Mouse (Mus musculus): ENCODE results near the gene Dnah3.

Dnah3 gene

DNA sequence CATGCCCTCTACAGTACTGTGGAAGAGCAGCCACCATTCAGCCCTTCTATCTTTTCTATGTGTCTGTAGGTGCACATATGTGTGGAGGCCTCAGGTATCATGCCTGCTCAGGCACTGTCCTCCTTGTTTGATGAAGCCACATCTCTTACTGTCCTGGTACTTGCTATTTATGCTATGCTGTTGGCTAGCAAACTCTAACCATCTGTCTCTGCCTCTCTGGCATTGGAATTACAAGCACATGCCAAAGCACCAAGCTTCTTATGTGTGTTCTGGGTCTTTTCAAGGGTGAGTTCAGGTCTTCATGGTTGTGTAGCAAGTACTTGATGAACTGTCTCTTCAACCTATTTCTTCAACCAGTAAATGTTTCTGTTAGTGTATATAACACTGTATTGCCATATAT, 158.8 kb downstream of the Dnah3 start:
- DNase-seq = no peak

DNA sequence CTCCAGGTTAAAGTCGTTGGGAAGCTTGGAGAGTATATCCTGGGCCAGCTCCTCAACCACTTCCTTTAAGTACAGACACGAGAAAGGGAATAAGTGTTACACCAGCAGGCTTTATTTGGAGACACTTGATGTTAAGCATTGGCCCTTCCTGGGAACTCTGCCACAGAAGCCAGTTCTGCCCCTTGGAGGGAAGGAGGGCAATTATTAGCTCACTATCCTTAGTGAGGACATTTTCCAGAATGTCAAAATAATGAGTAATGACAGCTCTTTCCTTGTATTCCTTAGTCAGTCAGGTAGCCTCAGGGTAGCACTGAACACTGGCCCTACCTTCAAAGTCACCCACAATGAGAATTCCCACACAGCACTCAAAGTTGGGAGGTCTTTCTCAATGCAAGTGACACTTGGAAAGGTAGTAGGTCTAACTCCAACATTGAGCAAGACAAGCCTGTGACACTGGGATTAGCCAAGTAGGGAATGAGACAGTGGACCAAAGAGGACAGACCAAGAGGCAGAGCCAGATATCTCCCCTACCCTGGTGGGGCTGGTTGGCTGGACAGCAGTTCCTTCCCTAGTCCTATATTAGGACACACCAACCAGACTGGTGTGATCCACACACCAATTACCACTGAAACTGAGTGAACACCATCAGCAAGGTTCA, 166.2 kb downstream of the Dnah3 start:
- no peak for DNase-seq

DNA sequence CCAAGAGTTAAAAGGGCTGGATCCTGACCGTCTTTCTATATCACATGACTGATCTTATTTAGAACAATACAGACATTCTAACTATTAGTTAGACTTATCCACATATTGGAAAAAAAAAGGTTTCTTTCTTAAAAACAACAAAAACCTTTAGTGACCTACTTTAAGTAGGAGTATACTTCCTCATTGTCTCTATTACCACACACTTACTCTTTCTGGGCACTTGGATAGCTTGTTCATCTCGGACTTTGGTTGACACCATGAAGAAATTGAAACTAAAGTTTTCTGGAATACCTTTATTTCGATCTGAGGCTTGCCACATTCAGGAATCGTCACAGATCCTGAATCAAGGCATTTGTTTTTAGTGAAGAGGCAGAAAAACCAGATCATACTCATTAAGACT, 174.0 kb downstream of the Dnah3 start:
- DNase-seq = no peak

DNA sequence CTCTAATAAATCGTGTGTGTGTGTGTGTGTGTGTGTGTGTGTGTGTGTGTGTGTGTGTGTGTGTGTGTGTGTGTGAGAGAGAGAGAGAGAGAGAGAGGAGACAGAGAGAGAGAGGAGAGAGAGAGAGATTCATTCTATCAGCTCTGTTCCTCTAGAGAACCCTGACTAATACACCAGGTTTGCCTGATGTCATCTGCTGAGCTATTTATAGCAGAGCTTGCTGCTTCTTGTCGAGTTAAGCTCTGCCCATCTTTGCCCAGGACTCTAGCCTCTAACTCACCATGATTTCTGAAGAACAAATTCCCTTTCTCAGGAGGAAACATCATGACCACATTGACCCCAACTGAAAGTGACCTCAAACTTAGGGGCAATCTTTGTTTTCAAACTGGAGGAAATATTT, 174.6 kb downstream of the Dnah3 start:
- DNase-seq = no peak

DNA sequence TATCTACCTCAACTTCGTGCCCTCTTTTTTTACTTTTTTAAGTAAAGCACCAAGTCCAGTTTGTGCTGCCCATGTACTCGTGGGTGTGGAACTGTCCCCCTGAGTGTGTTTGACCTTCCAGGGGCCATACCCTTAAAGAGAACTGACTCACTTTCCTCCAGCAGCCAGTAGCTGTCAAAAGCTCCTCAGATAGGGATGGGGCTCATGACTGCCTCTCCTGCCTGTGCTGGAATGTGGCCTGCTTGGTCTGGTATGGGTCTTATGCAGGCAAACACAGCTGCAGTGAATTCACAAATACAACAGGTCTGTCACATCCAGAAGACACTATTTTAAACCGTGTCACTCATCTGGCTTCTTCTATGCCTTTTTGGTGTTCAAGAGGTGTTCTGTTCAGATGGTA, 183.4 kb downstream of the Dnah3 start:
- DNase-seq = no peak

DNA sequence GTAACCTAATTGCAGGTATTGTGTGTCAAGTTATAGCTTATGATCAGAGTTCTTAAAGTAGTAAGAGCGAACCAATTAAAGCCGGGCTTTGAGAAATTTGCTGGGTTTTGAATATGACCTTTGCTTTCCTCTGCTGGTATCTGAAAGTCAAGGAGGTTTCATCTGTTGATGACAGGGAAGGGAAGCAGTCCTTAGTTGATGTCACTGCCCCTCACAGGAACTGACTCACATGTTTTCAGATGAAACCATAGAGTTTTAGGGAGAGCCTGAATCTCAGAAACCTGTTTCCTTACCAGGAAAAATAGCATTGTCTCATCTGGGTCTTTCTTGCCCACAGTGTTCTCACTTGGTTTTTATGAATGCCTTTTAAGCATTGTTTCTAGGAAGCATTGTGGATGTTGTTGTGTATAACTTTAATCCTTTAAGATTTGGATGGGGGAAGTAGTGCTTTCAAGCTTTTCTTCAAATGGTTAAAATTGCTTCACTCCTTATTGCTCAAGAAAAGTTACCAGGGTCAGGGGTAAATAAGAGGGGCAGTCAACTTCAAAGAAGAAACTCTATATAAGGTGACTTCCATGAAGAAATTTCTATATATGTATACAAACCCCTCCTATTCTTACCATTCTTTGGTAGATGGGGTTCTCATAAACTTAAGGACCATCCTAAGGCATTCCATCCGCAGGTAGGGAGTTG, 188.4 kb downstream of the Dnah3 start:
- DNase-seq = no peak

DNA sequence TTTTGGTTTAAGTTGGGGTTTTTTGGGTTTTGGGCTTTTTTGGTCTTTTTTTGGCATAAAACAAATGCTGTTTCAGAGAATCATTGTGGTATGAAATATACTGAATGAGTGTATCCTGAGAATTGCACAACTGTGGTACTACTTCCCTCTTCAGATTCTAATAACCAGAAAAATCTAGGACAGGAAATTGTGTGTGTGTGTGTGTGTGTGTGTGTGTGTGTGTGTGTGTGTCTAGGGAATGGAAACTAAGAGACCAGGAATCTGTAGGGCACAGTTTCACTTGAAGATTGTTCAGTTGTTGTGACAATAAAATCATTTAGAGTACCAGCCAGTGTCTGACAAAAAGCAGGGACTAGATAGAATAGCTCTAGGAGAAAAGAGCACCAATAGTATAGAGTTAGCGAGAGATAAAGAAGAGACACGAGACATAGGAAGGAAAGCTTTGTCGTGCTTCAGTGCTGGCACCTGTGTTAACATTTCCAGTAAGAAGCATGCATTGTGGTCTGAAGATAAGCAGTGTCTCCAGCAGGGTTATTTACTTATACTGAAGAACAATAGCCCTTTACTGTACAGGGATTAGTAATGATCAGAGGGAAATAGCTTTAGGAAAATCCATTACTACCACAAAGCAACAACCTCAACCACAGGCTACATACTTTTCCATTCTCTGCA, 195.6 kb downstream of the Dnah3 start:
- DNase-seq = no peak

DNA sequence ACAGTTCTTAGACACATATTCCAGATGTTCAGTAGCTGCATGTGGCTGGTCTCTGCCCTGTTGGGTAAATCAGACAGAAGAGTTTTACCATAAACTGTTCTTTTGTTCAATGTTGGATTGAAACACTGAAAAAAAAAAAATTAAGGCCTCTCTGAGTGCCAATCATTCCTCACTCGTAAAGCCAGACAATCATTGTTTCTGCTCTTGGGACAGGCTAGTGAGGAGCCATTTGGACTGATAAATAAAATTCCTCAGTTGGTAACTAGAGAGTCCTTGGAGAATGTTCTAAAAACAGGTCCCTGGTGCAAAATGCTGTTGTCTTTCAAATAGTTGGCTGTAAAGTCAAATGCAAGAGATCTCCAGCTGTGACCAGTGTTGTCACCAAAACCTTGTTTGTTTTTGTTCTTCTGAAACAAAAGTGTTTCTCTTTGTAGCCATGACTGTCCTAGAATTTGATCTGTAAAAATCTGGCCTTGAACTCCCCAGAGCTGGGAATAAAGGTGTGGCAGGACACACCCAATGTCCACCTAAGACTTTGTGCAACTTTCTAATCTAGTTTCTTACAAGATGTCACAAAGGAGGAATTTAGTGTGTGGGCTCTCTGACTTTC, 196.7 kb downstream of the Dnah3 start:
- no peak for DNase-seq

DNA sequence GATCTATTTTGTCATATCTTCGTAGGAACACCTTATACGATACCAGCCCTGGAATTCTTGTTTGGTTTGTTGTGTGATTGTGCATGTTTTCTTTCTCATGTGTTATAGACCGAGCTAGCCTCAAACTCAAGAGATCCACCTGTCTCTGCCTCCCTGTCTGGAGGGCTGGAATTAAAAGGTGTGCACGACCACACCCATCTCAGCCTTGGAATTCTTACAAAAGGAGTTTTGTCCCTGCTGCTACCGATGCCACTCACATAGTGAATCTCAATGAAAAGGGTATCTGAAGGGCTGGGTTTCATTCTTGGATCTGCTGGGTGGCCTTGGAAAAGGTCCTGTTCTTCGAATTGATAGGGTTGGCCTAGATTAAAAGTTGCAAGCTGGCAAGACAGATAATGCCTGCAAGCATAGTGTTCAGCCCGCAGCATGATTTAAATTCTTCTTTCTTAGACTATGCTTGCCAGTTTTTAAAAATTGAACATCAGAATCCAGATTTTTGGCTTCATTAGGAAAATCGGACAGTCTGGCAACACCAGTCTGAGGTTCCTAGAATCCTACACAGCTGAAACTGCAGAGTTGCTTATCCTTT, 197.5 kb downstream of the Dnah3 start:
- no peak for DNase-seq

DNA sequence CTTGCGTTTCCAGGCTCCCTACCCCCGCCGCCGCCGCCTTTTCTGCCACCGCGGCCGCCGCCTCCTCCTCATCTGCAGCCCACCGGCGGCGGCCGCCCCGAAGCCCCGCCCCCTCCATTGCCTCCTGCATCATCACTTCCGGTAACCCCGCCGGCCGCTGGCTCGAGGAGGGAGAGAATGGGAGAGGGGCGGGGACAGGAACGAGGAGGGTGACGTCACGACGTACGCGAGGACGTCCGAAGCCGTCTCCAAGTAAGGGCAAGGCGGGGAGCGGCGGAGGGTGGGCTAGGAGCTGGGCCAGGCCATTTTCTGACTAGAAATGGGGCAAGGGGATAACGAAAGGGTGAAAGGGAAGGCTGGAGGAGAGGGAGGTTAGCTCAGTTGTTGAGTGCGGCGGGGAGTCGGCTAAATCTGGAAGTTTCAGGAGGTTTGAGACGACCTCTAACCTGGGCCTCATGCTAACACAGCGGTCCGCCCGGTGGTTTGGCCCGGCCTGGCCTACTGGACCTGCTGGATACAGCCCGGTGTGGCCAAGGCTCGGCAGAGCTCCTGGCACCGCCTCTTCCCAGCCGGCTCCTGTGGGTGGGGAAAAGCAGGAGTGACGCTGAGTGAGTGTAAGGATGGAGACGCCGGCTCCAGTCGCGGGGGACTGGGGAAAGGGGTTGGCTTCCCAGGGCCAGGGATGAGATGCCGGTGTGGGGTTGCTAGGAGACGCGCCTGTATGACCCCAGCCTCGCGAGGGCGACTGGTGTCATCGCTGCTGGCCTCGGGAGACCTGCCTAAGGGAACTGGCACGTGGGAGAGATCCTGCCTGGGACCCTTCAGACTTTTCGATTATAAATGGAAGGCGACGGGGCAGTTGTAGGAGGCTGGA, 199.2 kb downstream of the Dnah3 start, which contains the start of the genes Lyrm1 and Dcun1d3:
Gene Lyrm1, plus strand, starts transcription at position 223 of the 874 bp plus-strand sequence.
Gene Dcun1d3, minus strand, starts transcription at position 660 of the 874 bp plus-strand sequence.
- DNase-seq = peak; percentile 99

DNA sequence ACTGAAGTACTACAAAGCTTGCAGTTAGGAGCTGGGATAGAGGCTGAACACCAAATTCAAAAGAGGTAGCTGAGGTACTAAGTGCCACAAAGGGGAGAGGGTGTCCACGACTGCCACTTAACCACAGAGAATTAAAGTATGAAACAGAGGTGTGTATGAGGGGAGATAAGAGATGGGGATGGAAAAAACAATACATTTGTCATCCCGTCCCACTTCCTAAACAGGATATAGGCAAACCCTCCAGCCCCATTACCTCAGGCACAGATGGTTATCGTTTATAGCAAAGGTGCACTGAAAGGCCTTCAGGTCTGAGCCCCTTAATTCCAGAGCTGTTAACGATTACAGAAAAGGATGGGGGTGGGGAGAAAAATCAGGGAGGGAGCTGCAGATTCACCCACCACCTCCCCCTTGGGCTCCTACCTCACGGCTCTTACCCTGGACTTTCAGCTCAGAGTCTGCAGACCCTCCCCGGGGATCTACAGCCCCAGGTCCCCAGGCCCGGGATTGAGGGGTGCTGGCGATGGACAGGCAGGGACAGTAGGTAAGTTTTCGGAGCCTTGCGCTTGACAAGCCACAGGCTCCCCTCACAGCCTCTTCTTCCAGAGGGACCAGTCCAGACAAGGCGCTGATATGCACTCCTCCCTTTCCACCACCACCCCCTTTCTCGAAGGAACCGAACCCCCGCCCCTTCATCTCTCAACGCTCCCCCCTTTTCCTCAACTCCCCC, 200.1 kb downstream of the Dnah3 start:
- DNase-seq = peak; percentile 23

DNA sequence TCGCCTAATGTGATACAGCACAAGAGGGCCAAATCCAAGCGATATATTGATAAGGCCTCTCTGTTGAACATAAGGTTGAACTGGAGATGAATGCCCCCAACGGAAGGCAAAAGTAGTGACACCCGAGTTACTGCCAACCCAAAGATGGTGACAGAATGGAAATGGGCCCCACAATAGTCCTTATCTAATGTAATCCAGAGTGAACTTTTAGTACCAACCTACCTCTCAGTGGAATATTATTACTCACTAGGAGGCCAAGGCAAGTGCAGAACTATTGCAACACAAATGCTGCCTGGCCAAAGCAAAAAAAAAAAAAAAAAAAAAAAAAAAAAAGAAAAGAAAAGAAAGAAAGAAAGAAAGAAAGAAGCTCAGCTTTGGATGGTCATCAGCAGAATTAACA, 202.3 kb downstream of the Dnah3 start:
- no peak for DNase-seq

DNA sequence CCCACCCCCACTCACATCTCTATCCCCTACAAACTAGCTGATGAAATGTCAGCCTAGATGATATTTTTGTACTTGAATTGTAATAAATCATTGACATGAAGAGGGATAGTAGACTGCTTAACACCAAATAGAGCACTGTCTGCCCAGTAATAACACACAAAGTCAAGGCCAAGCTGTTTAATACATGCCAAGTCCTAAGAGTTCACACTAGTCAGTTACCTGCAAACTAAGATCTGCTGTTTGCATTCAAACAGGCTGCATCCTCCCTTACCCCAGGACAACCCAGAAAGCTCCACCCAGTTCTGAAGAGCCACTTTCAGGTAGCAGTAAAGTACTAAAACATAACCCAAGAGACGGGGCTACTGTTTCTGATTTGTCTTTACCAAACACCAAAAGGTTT, 202.9 kb downstream of the Dnah3 start:
- DNase-seq = no peak

DNA sequence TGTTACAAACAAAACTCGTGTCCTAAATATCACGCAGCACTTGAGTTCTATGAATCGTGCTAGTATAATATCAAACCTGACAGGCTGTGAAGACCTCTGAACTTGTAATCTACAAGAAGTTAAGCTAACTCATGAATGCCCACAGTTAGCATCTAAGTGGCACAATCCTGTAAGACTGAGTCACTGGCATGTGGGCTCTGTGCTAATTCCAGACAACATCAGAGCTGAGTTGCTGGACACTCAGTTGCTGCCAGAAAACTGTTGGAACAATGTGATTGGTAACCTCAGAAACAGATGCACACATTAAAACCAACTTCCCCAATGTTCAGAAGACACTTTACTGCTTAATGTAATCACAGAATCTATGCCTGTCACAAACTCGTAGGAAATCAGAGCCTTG, 207.2 kb downstream of the Dnah3 start:
- DNase-seq = no peak

DNA sequence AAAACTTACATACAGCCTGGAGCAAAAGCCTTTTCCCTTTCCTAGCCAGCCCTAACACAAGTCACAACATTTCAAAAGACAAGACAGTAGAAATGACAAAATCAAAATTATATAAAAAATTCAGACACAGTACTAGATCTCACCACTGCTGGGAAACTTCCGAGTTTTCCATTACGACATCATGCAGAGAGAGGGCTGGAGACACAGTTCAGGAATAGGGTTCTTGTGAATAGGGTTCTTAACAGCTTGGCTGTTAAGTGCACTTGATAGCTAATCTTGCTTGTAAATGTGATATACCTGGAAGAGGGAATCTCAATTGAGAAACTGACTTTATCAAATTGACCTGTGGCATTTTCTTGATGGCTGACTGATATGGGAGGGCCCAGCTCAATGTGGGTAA, 213.9 kb downstream of the Dnah3 start:
- no peak for DNase-seq

DNA sequence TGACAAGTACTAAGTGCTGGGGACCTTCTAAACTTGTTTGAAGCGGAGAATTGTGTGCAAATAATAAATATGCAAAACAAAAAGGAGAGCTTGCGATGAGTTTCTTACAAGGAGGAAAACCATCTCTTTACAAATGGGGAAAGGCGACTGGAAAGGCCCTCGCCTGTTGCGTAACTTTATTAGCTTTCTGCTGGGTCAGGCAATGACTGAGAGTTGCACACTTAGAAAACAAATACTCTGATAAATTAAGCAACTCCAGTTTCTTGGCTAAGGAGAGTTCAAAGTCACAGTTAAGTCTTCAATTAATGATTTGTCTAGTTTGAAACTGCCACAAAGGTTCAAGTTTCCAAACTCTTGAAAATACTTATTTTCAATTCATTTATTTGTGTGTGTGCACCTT, 214.7 kb downstream of the Dnah3 start:
- DNase-seq = no peak

DNA sequence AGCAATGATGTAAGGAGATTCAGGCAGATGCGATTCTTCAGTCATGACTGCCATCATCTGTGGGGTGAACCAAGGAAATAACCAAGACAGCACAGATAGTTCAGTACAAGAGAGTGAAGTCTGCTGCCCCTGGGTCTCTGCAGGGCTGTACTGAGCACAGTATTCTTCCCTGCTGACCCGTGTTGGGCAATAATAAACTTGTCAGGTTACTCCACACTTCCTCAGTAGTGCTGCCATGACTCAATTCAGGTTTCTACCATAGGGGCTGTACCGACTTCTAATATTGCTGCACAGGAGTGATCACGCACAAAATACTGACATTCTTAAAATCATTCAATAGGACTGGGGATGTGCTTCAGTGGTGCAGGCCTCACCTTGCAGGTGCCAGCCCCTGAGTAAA, 215.9 kb downstream of the Dnah3 start:
- DNase-seq = no peak

DNA sequence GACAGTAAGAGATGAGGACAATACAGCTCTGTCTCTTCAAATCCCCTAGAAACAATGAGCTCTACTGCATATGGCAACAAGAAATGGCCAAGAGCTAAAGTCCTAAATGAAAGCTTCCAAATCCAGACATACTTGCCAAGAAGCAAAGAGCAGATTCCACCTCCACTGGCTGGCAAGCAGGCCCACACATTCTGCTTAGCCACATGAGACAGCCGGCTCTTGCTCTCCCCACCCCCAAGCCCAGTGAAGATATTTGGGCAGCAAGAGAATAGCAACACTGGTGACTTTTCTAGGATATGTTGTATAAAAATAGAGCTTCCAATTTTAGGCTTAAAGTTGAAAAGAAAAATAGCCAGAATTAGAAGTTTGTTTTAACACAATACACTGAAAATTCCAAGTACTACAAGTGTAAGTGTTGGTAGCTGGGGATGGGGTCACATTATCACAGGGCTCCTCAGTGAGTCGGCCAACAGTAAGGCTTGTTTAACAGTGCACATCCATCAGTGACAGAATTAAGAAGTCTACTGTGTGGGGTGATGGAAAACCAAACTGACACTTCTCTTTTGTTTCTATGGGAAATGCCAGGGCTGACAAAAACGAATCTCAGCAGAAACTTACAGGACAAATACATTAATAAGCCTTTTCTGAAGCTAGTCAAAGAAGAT, 219.2 kb downstream of the Dnah3 start:
- no peak for DNase-seq

DNA sequence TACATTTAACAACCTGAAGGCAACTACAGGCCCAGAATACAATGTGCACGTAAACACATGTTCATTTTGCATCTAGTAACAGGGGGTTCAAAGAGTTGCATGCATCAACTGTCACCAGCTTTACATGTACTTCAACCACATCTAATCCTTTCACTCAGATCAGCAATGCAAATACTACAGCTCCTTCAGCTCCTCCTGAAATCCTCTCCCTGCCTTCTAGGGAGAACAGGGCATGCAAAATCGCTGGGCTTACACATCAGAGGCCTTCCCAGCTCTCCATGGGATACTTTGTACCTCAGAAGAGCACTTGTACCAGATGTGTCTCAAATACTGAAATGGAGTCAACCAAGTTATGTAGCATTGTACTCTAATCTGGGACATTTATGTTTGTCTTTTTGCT, 222.0 kb downstream of the Dnah3 start:
- DNase-seq = no peak
